Comparison of ENCODE assay signal across 1 mouse cellular context in genomic region chr2:11543158-11543557, GRCm38 (mm10).
TF ChIP-seq lines count a peak whose summit lies in the region.

No protein-coding gene starts in this region.

TF ChIP-seq in MEL, 35 proteins besides CTCF, POLR2A, EP300 and RAD21 (continued from another document):
- TF ChIP-seq MYB (IDR thresholded peaks at IDR 0.05; ENCODE audit: low read depth, low read length): no peak
